Mouse (Mus musculus) lung, embryonic 16.5 days (tissue): Measurements from ENCODE around the gene Foxn3. TPM values are rescaled to one million over a fixed set of nuclear protein-coding genes. Genes with fewer than 3 reads are reported as not detected.

Experiments used
- ATAC-seq: fragments of 200-750 bp; cut with Nextera tagmentation; 2 replicates; pipeline ENCODE4 v1.8.0; 2017; ENCODE audit warnings: low read depth, mild to moderate bottlenecking, moderate library complexity
- H3K27ac ChIP-seq: fragments of 300-500 bp; sonication (generic); 2 replicates; pipeline ENCODE4 v1.5.1; 2014; ENCODE audit warnings: mild to moderate bottlenecking, control low read depth, low read length
- H3K27me3 ChIP-seq: fragments of 300-500 bp; sonication (generic); 2 replicates; pipeline ENCODE4 v1.6.1; 2014; ENCODE audit warnings: low read depth, low read length, mixed read lengths; ENCODE audit not compliant: control insufficient read depth, insufficient read depth
- H3K36me3 ChIP-seq: fragments of 300-500 bp; sonication (generic); 2 replicates; pipeline ENCODE4 v1.6.1; 2014; ENCODE audit warnings: low read length; ENCODE audit not compliant: control insufficient read depth, insufficient read depth
- H3K4me1 ChIP-seq: fragments of 300-500 bp; sonication (generic); replicated peaks from 2 replicates; pipeline ENCODE4 v1.6.1; 2014; ENCODE audit warnings: low read length, mixed read lengths; ENCODE audit not compliant: control insufficient read depth, insufficient read depth
- H3K4me2 ChIP-seq: fragments of 300-500 bp; sonication (generic); 2 replicates; pipeline ENCODE4 v1.6.1; 2014; ENCODE audit warnings: low read depth, low read length, control low read depth
- H3K4me3 ChIP-seq: fragments of 300-500 bp; sonication (generic); 2 replicates; pipeline ENCODE4 v1.5.1; 2014; ENCODE audit warnings: mild to moderate bottlenecking, low read length, control low read depth
- H3K9ac ChIP-seq: fragments of 300-500 bp; sonication (generic); 2 replicates; pipeline ENCODE4 v1.6.1; 2014; ENCODE audit warnings: low read length, control low read depth
- H3K9me3 ChIP-seq: fragments of 300-500 bp; sonication (generic); 2 replicates; pipeline ENCODE4 v1.6.1; 2016; ENCODE audit warnings: low read length; ENCODE audit not compliant: control insufficient read depth
- WGBS: fragments of 180-500 bp; shearing (Covaris S2); extraction: QIAGEN DNeasy Blood & Tissue Kit; methylation state at CpG from one replicate; pipeline ENCODE4 v1.1.7; 2014; 5-methylcytosine and 5-hydroxymethylcytosine counted together
- polyA plus RNA-seq: library from polyadenylated mRNA; unstranded; fragments of >200 nt; fragmentation: Nextera tagmentation; extraction: Ambion mirVana; gene quantifications from 2 replicates; pipeline ENCODE4 v1.2.1, GENCODE M21; 2015

Foxn3 gene
- polyA plus RNA-seq, 1 experiment from 2014 or later = 60.8 TPM

DNA sequence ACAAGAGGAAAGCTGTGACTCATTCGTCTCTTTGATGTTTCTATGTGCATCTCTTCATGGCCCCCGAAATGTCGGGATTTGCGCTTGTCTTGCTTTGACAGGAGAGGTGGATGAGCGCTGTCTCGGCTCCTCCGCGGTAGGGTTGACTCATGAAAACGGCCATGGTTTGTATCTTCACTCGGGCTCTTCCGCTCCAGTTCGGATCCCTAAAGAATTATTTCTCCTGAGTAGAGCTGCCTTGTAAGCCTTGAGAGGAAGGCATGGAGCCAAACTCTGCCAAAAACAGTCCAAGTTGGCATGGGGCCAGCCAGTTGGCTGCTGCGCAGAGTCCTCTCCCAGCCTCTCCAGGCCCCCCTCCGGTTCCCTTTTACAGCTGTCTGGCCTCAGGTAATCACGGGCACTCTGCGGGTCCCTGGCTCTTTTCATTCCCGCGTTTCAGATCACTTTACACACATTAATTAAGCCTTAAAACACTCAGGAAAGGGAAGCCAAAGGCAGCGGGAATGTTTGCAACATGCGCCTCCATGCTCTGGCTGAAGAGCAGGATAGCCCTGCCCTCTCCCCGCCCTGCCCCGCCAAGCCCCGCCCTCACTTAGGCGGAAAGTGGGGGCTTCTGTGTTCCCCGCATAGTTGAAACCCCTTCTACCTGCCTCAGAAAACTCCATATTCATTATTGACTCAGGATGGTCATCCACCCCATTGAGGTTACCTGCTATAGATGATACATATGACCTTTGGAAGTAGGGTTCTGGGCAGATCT is 7.0 kb upstream of the Foxn3 start:
- Histone ChIP-seq H3K4me1 (peaks cover 9% of the 10 kb centered on the region), H3K4me3 (no peak overlapping the region), H3K36me3 (no peaks in the 10 kb centered on the region), H3K27me3 (no peaks in the 10 kb centered on the region), H3K27ac (no peak overlapping the region), H3K9ac (no peak overlapping the region), H3K9me3 (no peaks in the 10 kb centered on the region), H3K4me2 (peak overlapping the region; percentile 47)
- ATAC-seq = peak; percentile 80
- WGBS = 48% methylated on average over 25 of the region's 25 CpGs

DNA sequence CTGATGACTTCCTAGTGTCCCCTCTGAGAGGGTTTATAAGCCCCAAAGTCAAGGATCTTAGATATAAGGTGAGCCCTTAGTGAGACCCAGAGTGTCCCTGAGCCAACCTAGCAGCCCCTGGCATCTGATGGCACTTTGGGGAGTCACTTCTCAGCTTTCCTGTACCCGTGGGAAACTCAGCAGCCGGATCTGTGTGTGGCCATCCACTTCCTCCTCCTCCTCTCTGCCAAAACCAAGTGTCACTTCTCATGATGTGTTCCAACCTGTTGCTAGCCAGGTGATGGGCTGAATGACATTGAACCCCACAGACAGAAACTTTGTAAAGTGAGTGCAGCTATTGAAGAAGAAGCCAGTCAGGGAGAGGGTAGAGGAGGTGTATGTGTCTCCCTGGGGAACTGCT is 2.2 kb upstream of the Foxn3 start:
- Histone ChIP-seq H3K4me1 (peaks cover 28% of the 10 kb centered on the region), H3K36me3 (no peaks in the 10 kb centered on the region), H3K27ac (no peak overlapping the region), H3K27me3 (no peaks in the 10 kb centered on the region), H3K4me3 (no peak overlapping the region), H3K9me3 (no peaks in the 10 kb centered on the region), H3K4me2 (no peak overlapping the region), H3K9ac (no peak overlapping the region)
- ATAC-seq = no peak
- 67% methylated on average over 2 of the region's 2 CpGs for WGBS

DNA sequence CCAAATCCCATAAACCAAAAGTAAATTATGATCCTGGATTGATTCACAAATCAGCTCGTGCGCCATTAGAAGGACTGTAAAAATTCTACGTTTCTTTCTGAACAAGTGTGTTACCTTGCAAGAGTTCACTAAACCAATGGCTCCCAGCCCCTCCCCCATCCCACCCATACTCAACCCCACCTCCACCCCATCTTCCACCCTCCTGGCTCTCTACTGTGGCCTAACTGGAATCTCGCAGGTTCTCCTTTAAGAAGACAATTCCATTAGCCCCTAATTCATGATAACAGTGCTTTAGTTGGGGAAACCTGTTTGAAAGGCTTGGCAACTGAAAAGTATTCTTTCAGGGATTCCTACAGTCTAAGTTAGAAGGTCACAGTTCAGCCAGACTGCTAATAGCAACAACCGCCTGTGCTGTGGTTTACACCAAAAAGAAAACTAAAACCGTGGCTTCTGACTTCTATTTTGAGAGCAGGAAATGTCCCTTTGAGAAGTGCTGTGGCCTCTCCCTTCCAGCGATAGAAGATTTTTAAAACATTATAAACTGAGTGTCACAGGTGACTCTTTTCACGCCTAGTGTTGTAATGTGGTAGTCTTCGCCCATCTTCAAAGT is 1.0 kb upstream of the Foxn3 start:
- no peak overlapping the region for H3K9ac ChIP-seq
- no peaks in the 10 kb centered on the region for H3K27me3 ChIP-seq
- no peak for ATAC-seq
- H3K36me3 ChIP-seq = no peaks in the 10 kb centered on the region
- H3K4me3 ChIP-seq = no peak overlapping the region
- H3K4me2 ChIP-seq = peak overlapping the region; percentile 83
- 31% methylated on average over 9 of the region's 9 CpGs for WGBS
- no peaks in the 10 kb centered on the region for H3K9me3 ChIP-seq
- H3K4me1 ChIP-seq = peaks cover 27% of the 10 kb centered on the region
- no peak overlapping the region for H3K27ac ChIP-seq

DNA sequence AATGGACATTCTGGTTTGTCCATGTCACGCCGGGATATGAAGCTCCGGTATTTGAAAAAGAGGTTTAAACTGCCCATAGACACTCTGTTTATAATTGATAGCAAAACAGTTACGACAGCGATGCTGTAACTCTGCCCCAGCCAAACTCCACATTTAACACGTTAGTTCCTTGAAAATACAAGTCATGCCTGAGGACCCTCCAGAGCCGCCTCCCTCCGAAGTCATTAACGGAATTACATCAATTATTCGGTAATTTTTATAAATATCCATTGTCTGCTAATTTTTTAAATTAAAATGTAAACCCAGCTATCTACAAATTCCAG is 554 bp downstream of the Foxn3 start:
- 0% methylated on average over 10 of the region's 10 CpGs for WGBS
- H3K9ac ChIP-seq = peak overlapping the region; percentile 72
- no peaks in the 10 kb centered on the region for H3K36me3 ChIP-seq
- peak overlapping the region; percentile 87; the same call in 1 of the 2 replicates for H3K27ac ChIP-seq
- H3K4me1 ChIP-seq = peaks cover 33% of the 10 kb centered on the region
- no peaks in the 10 kb centered on the region for H3K9me3 ChIP-seq
- no peak for ATAC-seq
- H3K4me2 ChIP-seq = peak overlapping the region; percentile 83
- no peaks in the 10 kb centered on the region for H3K27me3 ChIP-seq
- H3K4me3 ChIP-seq = peak overlapping the region; percentile 60

DNA sequence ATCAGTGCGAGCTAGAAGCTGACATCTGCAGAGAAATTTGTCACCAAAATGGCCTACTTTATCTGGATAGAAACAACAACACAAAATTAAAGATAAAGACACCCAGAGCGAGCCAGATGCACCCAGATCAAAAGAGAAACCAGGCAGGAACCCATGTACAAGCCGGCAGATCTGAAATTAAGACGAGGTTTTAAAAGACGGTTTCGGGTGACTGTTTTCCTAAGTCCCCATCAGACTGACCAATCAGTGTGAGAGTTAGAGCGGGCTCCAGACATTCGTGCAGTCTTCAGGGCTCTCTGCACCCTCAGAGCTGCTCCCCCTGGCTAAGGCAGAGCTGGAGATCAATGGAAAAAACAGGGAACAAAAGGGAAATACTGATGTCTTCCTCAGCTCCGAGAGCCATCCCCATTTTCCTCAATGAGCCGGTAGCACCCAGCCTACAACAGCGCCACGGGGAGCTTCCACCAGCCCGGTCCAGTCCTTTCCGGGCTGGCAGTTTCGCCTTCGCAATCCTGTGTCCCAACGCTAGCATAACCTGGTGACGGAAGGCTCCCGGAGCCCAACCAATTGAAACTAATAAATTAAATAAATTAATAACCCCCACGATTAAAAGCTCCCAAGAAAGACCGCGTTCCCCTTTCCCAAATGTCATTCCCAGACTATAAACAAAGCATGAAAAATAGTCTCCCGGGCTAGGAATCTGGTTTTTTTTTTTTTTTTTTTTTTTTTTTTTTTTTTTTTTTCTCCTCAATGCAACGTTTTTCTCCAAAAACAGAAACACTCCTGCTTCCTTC is 1.1 kb downstream of the Foxn3 start:
- H3K9ac ChIP-seq = peak overlapping the region; percentile 72
- H3K36me3 ChIP-seq = no peaks in the 10 kb centered on the region
- peaks cover 33% of the 10 kb centered on the region for H3K4me1 ChIP-seq
- peak; percentile 51; the same call in 1 of the 2 replicates for ATAC-seq
- 0% methylated on average over 24 of the region's 24 CpGs for WGBS
- H3K4me3 ChIP-seq = peak overlapping the region; percentile 60
- H3K27me3 ChIP-seq = no peaks in the 10 kb centered on the region
- no peaks in the 10 kb centered on the region for H3K9me3 ChIP-seq
- peak overlapping the region; percentile 83 for H3K4me2 ChIP-seq
- peak overlapping the region; percentile 87 for H3K27ac ChIP-seq

DNA sequence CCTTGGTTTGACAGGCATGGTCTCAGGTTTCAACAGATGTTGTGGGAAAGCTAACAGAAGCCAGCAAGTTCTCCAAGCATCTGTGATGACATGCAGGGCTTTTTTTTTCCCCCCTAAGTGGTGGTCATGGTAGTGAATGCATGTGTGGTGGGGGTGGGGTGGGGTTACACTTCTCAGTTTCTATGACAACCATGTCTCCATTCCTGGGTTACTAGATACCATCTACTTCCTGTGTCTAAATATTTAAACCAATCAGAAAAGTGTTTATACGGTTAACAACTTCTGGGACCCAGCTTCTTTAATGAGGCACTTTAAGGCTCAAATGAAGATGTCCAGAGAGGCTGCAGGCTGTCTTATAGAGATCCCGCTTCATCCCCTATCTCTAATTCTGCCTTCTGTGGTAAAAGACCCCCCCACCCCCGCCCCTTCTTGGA is 2.0 kb downstream of the Foxn3 start:
- H3K9ac ChIP-seq = no peak overlapping the region
- peak overlapping the region; percentile 76 for H3K27ac ChIP-seq
- H3K4me3 ChIP-seq = peak overlapping the region; percentile 60
- H3K4me1 ChIP-seq = peaks cover 33% of the 10 kb centered on the region
- no peaks in the 10 kb centered on the region for H3K9me3 ChIP-seq
- ATAC-seq = peak; percentile 1; the same call in 1 of the 2 replicates
- 14% methylated on average over 3 of the region's 3 CpGs for WGBS
- H3K27me3 ChIP-seq = no peaks in the 10 kb centered on the region
- H3K36me3 ChIP-seq = no peaks in the 10 kb centered on the region
- peak overlapping the region; percentile 83 for H3K4me2 ChIP-seq

DNA sequence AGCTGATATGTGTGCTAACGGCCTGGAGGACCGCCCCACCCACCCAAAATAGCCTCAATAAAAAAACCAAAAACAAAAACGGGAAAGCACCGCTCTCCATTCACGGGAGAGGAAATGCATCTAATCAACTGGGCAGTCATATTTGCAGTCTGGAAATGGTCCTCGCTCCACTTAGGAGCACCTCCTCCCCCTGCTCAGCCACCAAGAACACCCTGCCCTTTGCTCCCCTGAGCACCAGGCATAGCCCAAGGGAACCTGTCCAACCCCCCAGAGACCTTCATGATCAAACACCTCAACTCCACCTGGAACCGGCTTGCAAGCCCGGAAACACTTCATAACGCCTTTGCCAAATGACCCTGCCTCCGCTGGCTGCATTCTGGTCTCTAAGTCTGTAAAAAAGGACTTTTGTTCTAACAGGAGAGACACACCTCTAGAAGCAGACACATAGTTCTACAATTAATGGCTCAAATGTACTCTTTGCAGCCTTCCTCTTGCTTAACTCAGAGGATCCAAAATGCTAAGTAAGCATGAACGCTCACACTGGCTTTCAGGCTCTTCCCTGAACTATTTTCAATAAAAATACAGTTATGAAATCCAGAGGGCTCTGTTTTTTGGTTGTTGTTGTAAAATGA is 2.6 kb downstream of the Foxn3 start:
- no peaks in the 10 kb centered on the region for H3K36me3 ChIP-seq
- no peaks in the 10 kb centered on the region for H3K27me3 ChIP-seq
- peak overlapping the region; percentile 60 for H3K4me3 ChIP-seq
- H3K9me3 ChIP-seq = no peaks in the 10 kb centered on the region
- ATAC-seq = peak; percentile 9; the same call in 1 of the 2 replicates
- WGBS = 21% methylated on average over 11 of the region's 11 CpGs
- H3K27ac ChIP-seq = peak overlapping the region; percentile 76
- no peak overlapping the region for H3K9ac ChIP-seq
- peak overlapping the region; percentile 83 for H3K4me2 ChIP-seq
- H3K4me1 ChIP-seq = peaks cover 33% of the 10 kb centered on the region

DNA sequence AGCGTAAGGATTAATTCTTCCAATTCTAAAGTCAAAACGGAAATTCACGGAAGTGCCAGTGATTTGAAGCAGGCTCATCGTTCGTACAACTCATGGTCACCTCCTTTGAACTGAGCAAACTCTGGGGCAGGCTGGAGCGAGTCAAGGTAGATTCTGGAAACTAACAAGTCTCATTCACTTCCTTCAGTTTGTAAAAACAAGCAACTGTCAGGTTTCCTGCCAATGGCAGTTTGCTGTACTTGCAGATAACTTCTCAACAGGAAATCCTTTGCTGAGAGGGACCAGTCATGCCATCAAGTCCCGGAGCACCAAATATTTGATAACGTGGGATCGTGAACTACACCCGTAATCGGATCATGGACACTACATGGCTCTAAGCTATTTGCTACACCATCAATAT is 3.9 kb downstream of the Foxn3 start:
- 40% methylated on average over 11 of the region's 11 CpGs for WGBS
- Histone ChIP-seq H3K4me1 (peaks cover 30% of the 10 kb centered on the region), H3K27ac (no peak overlapping the region), H3K36me3 (no peaks in the 10 kb centered on the region), H3K27me3 (no peaks in the 10 kb centered on the region), H3K9ac (no peak overlapping the region), H3K4me3 (no peak overlapping the region), H3K9me3 (no peaks in the 10 kb centered on the region), H3K4me2 (no peak overlapping the region)
- ATAC-seq = no peak

DNA sequence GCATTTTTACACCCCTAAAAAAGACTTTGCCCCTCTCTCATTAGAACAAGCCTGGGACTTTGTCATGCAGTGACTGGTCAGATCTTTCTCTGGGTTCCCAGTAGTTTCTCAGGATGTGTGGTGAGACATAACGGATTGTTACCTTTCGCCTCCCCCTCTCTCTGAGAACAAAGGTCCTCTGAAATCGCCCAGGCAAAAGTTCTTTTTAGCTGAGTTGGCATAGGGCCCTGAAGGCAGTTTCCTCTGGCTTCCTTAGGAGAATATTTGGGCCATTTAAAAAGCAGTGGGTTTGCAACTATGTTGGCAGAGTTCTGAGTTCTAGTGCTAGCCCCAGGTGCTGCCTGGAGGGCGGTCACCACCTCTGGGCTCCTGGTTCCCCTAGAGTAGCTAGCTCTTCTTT is 4.9 kb downstream of the Foxn3 start:
- Histone ChIP-seq H3K4me1 (peaks cover 26% of the 10 kb centered on the region), H3K9me3 (no peaks in the 10 kb centered on the region)
- 78% methylated on average over 4 of the region's 4 CpGs for WGBS

More for the DNA sequence above, 4.9 kb downstream of the Foxn3 start:
- no peak overlapping the region for H3K27ac ChIP-seq
- H3K9ac ChIP-seq = no peak overlapping the region
- no peak overlapping the region for H3K4me3 ChIP-seq
- H3K4me2 ChIP-seq = no peak overlapping the region
- H3K36me3 ChIP-seq = no peaks in the 10 kb centered on the region
- no peak for ATAC-seq
- no peaks in the 10 kb centered on the region for H3K27me3 ChIP-seq
